Mouse (Mus musculus): Measurements from ENCODE around the gene Phf20. TPM values are rescaled to one million over a fixed set of nuclear protein-coding genes. Genes with fewer than 3 reads are reported as not detected.

Gene Phf20
- polyA plus RNA-seq, 1 experiment from 2014 or later: 112 TPM

DNA sequence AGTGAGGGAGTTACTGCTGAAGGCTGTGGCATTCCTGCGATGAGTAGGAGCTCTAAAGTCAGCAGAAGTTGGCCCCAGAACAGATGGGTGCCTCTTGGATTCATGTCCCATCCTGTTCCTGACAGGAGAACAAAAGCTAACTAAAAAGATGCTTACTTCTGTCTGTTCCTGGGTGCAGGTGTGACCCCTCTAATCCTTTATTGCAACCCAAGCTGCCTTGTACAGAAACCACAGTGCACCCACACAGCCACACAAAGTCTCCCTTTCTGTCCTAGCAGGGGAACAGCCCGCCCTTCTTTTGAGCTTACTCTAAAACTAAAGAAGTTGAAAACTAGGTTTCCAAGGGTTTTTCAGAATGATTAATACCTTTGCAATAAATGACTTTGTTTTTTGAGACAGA is 92.0 kb downstream of the Phf20 start:
- Histone ChIP-seq H3K36me3 (peaks cover 21% of the 10 kb centered on the region), H3K9ac (no peak overlapping the region), H3K27me3 (no peaks in the 10 kb centered on the region), H3K4me2 (no peak overlapping the region), H3K4me1 (replicated peaks) (no peaks in the 10 kb centered on the region), H3K9me3 (no peaks in the 10 kb centered on the region), H3K27ac (replicated peaks) (no peak overlapping the region), H3K4me3 (no peak overlapping the region)
- 85% methylated on average over 2 of the region's 2 CpGs for WGBS
- ATAC-seq (ENCODE audit: low FRiP score, low read depth): no peak

DNA sequence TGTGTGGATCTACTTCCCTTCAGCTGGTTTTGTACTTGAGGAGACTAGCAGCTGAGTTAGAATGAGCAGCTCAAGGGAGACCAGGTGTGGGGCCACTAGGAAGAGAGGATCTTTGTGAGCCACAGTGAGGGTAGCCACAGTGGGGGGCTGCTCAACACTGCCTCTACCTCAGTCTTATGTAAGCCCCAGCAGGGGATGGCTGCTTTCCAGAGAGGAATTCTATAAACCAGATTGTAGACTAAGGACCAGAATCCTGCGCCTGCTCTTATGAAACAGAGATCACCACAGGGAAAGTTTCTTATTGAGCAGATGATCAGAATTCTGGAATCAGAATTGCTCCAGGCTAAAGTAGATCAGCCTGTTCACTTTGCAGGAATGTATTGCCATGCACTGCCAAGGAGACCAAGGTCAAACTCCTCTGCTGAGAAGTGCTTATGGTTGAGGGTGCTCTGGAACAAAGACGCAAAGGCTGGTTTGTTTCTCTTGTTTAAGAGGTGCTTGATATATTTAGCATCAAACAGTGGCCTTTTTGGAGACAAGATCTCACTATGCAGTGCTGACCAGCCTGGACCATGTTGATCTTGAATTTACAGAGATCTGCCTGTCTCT is 93.4 kb downstream of the Phf20 start:
- 83% methylated on average over 2 of the region's 2 CpGs for WGBS
- no peak overlapping the region for H3K4me3 ChIP-seq
- no peaks in the 10 kb centered on the region for H3K4me1 ChIP-seq (replicated peaks)
- H3K36me3 ChIP-seq: peaks cover 27% of the 10 kb centered on the region
- H3K27ac ChIP-seq (replicated peaks): no peak overlapping the region
- ATAC-seq (ENCODE audit: low FRiP score, low read depth): no peak
- H3K9ac ChIP-seq: no peak overlapping the region
- H3K9me3 ChIP-seq: no peaks in the 10 kb centered on the region
- no peak overlapping the region for H3K4me2 ChIP-seq
- no peaks in the 10 kb centered on the region for H3K27me3 ChIP-seq

DNA sequence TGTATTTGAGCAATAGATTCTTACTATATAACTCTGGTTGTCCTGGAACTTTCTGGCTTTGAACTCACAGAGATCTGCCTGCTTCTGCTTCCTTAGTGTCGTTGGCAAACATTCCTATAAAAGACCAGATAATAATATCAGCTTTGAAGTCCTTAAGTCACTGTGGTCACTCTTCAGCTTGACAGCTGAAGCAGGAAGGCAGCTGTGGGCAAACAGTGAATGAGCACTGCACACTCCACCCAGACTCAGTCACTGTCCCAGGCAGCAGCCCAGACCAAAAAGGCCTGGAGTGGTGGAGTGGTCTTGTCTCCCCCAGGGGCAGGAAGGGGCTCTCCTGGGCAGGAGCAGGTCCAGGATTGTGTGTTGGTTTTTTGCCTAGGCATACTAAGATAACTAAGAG is 95.7 kb downstream of the Phf20 start:
- WGBS: 89% methylated on average over 1 of the region's 1 CpGs
- no peak overlapping the region for H3K4me2 ChIP-seq
- H3K9ac ChIP-seq: no peak overlapping the region
- no peaks in the 10 kb centered on the region for H3K9me3 ChIP-seq
- H3K4me1 ChIP-seq (replicated peaks): no peaks in the 10 kb centered on the region
- peaks cover 29% of the 10 kb centered on the region for H3K36me3 ChIP-seq
- no peak overlapping the region for H3K4me3 ChIP-seq
- no peak for ATAC-seq (ENCODE audit: low FRiP score, low read depth)
- H3K27me3 ChIP-seq: no peaks in the 10 kb centered on the region
- H3K27ac ChIP-seq (replicated peaks): no peak overlapping the region

DNA sequence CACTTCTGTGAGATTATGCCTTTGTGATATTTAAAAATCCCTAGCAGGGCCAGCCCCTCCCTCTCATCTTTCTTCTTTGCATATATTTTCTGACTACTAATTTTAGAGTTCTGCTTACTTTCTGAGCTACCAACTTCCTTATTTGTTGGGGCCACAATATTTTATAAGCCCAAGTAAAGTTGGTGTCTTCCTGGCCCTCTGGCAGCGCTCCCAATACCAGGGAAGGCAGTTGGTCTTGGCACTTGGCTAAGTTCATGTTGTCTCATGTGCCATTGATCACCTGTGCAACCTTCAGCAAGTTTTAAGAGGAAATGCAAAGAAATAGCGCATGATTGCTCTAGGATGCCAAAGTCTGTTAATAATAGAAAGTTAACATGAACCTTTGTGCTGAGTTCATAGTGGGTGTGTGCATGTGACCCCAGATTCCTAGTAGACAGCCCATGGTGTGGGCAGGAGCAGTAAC is 99.4 kb downstream of the Phf20 start:
- H3K36me3 ChIP-seq: peaks cover 34% of the 10 kb centered on the region
- H3K4me2 ChIP-seq: no peak overlapping the region
- no peak overlapping the region for H3K9ac ChIP-seq
- H3K4me3 ChIP-seq: no peak overlapping the region
- H3K27me3 ChIP-seq: no peaks in the 10 kb centered on the region
- H3K9me3 ChIP-seq: no peaks in the 10 kb centered on the region
- ATAC-seq (ENCODE audit: low FRiP score, low read depth): no peak
- WGBS: 99% methylated on average over 2 of the region's 2 CpGs
- H3K27ac ChIP-seq (replicated peaks): no peak overlapping the region
- no peaks in the 10 kb centered on the region for H3K4me1 ChIP-seq (replicated peaks)

DNA sequence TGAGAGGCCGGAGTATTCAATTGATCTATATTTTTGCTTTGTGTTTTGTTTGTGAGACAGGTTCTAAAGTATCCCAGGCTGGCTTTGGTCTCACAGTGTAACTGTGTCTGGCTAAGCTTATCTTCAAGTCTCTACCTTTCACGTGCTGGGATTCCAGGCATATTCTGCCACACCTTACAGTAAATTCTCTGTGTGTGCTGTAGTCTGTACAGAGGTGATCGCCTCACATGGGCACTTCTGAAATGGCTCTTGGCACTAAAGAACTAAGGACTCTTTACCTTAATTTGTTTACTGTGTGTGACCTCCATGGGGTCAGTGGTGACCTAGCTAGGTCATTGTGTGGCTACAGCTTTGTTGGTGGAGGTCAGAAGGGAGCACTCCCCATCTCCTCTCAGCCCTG is 99.9 kb downstream of the Phf20 start:
- Histone ChIP-seq H3K27ac (replicated peaks) (no peak overlapping the region), H3K4me2 (no peak overlapping the region), H3K4me1 (replicated peaks) (no peaks in the 10 kb centered on the region), H3K9ac (no peak overlapping the region), H3K4me3 (no peak overlapping the region), H3K36me3 (peaks cover 37% of the 10 kb centered on the region), H3K27me3 (no peaks in the 10 kb centered on the region), H3K9me3 (no peaks in the 10 kb centered on the region)
- WGBS: 99% methylated on average over 3 of the region's 3 CpGs
- ATAC-seq (ENCODE audit: low FRiP score, low read depth): no peak

DNA sequence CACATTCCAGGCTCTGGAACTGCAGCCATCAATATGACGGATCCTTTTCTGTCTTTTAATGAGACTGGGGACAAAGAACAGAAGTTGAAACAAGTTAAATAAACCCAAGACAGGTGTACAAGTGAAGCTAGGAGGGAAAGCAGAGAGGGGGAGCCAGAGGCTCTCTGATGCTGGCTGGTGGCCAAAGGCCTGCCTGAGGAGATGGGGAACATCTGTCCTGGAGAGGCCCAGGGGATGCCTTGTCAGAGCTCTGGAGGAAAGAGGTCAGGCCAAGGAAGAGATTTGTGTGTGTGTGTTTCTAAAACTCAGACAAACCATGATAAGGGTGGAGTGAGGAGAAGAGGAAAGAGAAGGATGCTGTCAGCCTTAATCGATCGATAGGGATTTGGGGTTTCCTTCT is 101.4 kb downstream of the Phf20 start:
- WGBS: 90% methylated on average over 3 of the region's 3 CpGs

DNA sequence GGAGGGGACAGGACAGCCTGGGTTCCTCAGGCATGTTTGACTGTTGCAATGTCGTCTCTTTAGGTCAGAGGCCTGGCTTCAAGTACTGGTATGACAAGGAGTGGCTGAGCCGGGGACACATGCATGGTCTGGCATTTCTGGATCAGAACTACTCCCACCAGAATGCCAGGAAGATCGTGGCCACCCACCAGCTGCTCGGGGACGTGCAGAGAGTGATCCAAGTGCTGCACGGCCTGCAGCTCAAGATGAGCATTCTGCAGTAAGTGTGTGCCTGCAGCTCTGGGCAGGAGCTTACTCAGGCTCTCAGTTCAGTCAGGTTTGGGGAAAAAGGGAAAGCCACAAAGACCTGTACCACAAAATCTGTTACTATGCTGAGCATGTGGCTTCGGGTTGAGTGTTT is 102.2 kb downstream of the Phf20 start:
- peaks cover 35% of the 10 kb centered on the region for H3K36me3 ChIP-seq

More for the DNA sequence above, 101.4 kb downstream of the Phf20 start:
- ATAC-seq (ENCODE audit: low FRiP score, low read depth): no peak
- Histone ChIP-seq H3K27ac (replicated peaks) (no peak overlapping the region), H3K9ac (no peak overlapping the region), H3K36me3 (peaks cover 35% of the 10 kb centered on the region), H3K4me3 (no peak overlapping the region), H3K4me2 (no peak overlapping the region), H3K27me3 (no peaks in the 10 kb centered on the region), H3K4me1 (replicated peaks) (no peaks in the 10 kb centered on the region), H3K9me3 (no peaks in the 10 kb centered on the region)

DNA sequence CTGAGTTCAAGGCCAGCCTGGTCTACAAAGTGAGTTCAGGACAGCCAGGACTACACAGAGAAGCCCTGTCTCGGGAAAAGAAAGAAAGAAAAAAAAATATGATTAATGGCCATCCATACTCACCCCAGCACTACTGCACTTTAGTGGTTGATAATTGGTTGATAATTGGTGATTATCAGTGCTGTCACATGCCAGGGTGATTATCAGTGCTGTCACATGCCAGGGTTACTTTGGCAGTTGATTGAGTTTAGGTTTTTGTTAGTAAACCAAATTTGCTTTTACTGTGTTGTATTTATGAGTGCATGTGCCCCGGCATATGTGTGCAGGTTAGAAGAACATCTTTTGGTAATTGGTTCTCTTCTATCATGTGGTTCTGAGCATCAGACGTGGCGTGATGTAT is 105.8 kb downstream of the Phf20 start:
- 89% methylated on average over 4 of the region's 4 CpGs for WGBS
- no peak for ATAC-seq (ENCODE audit: low FRiP score, low read depth)
- Histone ChIP-seq H3K4me3 (no peak overlapping the region), H3K27me3 (no peaks in the 10 kb centered on the region), H3K9me3 (no peaks in the 10 kb centered on the region), H3K9ac (no peak overlapping the region), H3K4me1 (replicated peaks) (no peaks in the 10 kb centered on the region), H3K4me2 (no peak overlapping the region), H3K27ac (replicated peaks) (no peak overlapping the region), H3K36me3 (peaks cover 36% of the 10 kb centered on the region)

More for the DNA sequence above, 102.2 kb downstream of the Phf20 start:
- no peak overlapping the region for H3K27ac ChIP-seq (replicated peaks)
- H3K9me3 ChIP-seq: no peaks in the 10 kb centered on the region
- no peak overlapping the region for H3K4me3 ChIP-seq
- no peak for ATAC-seq (ENCODE audit: low FRiP score, low read depth)
- H3K4me2 ChIP-seq: no peak overlapping the region
- no peak overlapping the region for H3K9ac ChIP-seq
- no peaks in the 10 kb centered on the region for H3K4me1 ChIP-seq (replicated peaks)
- H3K27me3 ChIP-seq: no peaks in the 10 kb centered on the region
- WGBS: 90% methylated on average over 7 of the region's 7 CpGs

DNA sequence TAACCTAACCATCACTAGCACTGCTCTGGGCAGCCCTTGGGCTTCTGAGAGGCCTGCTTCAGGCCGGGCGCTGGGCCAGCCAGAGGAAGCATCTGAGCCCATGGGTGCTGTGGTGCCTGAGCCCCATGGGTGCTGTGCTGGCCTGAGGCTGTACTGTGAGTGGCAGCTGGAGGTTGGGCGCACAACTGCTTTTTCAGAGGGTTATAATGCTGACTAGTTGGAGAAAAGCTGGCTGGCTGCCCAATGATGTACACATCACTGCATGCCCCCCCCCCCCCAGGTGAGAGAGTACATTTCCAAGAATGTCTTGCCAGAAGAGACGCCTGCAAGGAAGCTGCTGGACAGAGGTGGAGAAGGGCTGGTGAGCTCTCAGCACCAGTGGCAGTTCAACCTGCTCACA is 108.1 kb downstream of the Phf20 start:
- Histone ChIP-seq H3K36me3 (peaks cover 33% of the 10 kb centered on the region), H3K9ac (no peak overlapping the region), H3K4me3 (no peak overlapping the region), H3K27me3 (no peaks in the 10 kb centered on the region), H3K9me3 (no peaks in the 10 kb centered on the region), H3K27ac (replicated peaks) (no peak overlapping the region), H3K4me2 (no peak overlapping the region), H3K4me1 (replicated peaks) (no peaks in the 10 kb centered on the region)
- WGBS: 91% methylated on average over 4 of the region's 4 CpGs
- ATAC-seq (ENCODE audit: low FRiP score, low read depth): no peak

DNA sequence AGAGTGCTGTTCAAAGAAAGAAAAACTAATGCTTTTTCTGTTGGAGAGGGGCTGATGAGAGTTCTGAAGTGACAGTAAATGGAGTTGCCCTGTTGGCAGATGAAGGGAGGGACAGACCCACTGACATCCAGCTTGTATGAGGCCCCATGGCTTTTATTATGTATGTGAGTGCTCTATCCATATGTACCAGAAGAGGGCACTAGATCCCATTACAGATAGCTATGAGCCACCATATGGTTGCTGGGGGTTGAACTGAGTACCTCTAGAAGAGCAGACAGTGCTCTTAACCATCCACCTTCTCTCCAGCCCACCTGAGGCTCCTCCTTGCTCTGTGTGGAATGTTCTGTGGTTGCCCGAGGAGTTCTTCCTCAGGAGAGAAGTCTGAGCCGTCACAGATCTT is 109.6 kb downstream of the Phf20 start:
- Histone ChIP-seq H3K27ac (replicated peaks) (no peak overlapping the region), H3K4me2 (no peak overlapping the region), H3K4me1 (replicated peaks) (no peaks in the 10 kb centered on the region), H3K36me3 (peaks cover 27% of the 10 kb centered on the region), H3K4me3 (no peak overlapping the region), H3K27me3 (no peaks in the 10 kb centered on the region), H3K9me3 (no peaks in the 10 kb centered on the region), H3K9ac (no peak overlapping the region)
- WGBS: 88% methylated on average over 2 of the region's 2 CpGs
- ATAC-seq (ENCODE audit: low FRiP score, low read depth): 0 out of 2 replicates have a peak, but pooled peaks have one; percentile 23

DNA sequence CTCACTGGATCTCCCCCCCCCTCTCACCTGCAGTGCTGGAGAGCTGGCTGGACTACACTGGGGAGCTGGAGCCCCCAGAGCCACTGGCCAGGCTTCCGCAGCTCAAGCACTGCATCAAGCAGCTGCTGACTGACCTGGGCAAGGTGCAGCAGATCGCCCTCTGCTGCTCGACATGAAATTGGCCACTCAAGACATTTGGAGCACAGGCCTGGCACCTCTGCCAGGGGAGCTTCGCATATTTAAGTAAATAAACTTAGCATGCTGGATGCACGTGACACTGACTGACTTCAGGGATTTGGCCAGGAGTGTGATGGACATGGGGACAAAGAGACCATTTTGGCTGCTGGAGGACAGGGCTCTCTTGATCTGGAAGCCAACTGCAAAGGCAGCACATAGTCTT is 111.0 kb downstream of the Phf20 start:
- peaks cover 4% of the 10 kb centered on the region for H3K4me1 ChIP-seq (replicated peaks)
- no peak overlapping the region for H3K27ac ChIP-seq (replicated peaks)
- no peak overlapping the region for H3K9ac ChIP-seq
- H3K27me3 ChIP-seq: no peaks in the 10 kb centered on the region
- ATAC-seq (ENCODE audit: low FRiP score, low read depth): no peak
- no peak overlapping the region for H3K4me3 ChIP-seq
- H3K36me3 ChIP-seq: peaks cover 22% of the 10 kb centered on the region
- no peak overlapping the region for H3K4me2 ChIP-seq
- WGBS: 59% methylated on average over 5 of the region's 5 CpGs
- no peaks in the 10 kb centered on the region for H3K9me3 ChIP-seq

DNA sequence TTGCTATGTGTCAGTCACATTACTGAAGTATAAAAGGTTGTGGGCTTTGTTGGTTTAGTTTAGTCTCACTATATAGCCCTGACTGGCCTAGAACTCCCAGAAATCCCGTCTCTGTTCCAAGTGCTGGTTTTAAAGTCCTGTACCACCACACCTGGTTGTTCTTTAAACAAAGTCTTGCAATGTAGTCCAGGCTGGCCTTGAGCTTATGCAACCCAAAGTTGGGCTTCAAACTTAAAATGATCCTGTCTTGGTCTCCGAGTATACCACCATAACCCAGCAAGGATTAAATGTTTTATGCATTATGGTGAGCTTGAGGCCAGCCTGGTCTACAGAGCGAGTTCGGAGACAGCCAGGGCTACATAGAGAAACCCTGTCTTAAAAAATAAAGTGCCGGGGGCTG is 113.7 kb downstream of the Phf20 start:
- ATAC-seq (ENCODE audit: low FRiP score, low read depth): no peak
- Histone ChIP-seq H3K4me1 (replicated peaks) (peaks cover 11% of the 10 kb centered on the region), H3K4me2 (no peak overlapping the region), H3K9ac (no peak overlapping the region), H3K4me3 (no peak overlapping the region), H3K36me3 (peaks cover 6% of the 10 kb centered on the region; the same call in 1 of the 2 replicates), H3K27ac (replicated peaks) (no peak overlapping the region), H3K9me3 (no peaks in the 10 kb centered on the region), H3K27me3 (no peaks in the 10 kb centered on the region)
- 96% methylated on average over 5 of the region's 5 CpGs for WGBS

DNA sequence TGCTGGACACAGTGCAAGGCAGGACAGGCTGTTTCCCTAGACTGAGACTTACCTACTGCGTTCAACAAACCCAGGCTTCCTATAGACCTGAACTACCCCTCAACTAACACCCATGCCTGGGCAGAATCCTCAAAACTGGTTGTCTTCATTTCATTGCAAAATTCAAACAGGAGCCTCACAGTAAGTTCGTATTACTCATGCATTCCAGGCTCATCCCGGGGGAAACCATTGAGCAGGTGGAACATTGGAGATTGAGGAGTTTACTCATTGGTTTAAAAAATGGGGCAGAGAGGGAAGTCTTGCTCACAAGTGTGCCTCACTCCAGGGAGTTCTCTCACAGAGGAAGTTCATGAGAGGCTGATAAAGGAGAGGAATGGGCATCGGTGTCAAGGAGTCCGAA is 114.2 kb downstream of the Phf20 start:
- peaks cover 11% of the 10 kb centered on the region for H3K4me1 ChIP-seq (replicated peaks)
- no peak for ATAC-seq (ENCODE audit: low FRiP score, low read depth)
- no peak overlapping the region for H3K9ac ChIP-seq
- H3K4me2 ChIP-seq: no peak overlapping the region
- H3K36me3 ChIP-seq: peaks cover 6% of the 10 kb centered on the region; the same call in 1 of the 2 replicates
- H3K4me3 ChIP-seq: no peak overlapping the region
- whole genome bisulfite sequencing: 96% methylated on average over 5 of the region's 5 CpGs
- H3K27ac ChIP-seq (replicated peaks): no peak overlapping the region
- H3K9me3 ChIP-seq: no peaks in the 10 kb centered on the region
- no peaks in the 10 kb centered on the region for H3K27me3 ChIP-seq

Measured in hindbrain, embryonic 15.5 days (tissue).